Mouse (Mus musculus) layer of hippocampus, adult 18-20 months (tissue): ENCODE measurements around the gene Vmac. TPM values are rescaled to one million over a fixed set of nuclear protein-coding genes. Genes with fewer than 3 reads are reported as not detected.
A peak's percentile ranks its signal among the peaks of the same experiment; 100 is the strongest.

Source experiments
- DNase-seq, 2 experiments: peaks; one replicate each; pipeline ENCODE4 v3.0.0; 2022; ENCODE audit warnings: low spot score in 2 of 2
- long read RNA-seq: library from polyadenylated mRNA; stranded (forward); transcript quantifications from one replicate; pipeline ENCODE4 v2.0.0, GENCODE M21; 2021
- total RNA-seq, 2 experiments: library from RNA; stranded (reverse); gene quantifications; 2 replicates each; pipeline ENCODE4 v1.2.3; 2021

The Vmac gene
- total RNA-seq = 10 to 100 TPM in 1 of 2 experiments, 1 to 10 TPM in 1; 9.6 to 10.2 TPM
- long read RNA-seq, transcript Vmac-202 (2 exons, 1,965 nt) = major isoform, 5 of 11 reads
- long read RNA-seq, partial matches to known transcripts = 0 of 11 reads
- long read RNA-seq, other reads (novel, unspliced or antisense) = 2 of 11 reads

DNA sequence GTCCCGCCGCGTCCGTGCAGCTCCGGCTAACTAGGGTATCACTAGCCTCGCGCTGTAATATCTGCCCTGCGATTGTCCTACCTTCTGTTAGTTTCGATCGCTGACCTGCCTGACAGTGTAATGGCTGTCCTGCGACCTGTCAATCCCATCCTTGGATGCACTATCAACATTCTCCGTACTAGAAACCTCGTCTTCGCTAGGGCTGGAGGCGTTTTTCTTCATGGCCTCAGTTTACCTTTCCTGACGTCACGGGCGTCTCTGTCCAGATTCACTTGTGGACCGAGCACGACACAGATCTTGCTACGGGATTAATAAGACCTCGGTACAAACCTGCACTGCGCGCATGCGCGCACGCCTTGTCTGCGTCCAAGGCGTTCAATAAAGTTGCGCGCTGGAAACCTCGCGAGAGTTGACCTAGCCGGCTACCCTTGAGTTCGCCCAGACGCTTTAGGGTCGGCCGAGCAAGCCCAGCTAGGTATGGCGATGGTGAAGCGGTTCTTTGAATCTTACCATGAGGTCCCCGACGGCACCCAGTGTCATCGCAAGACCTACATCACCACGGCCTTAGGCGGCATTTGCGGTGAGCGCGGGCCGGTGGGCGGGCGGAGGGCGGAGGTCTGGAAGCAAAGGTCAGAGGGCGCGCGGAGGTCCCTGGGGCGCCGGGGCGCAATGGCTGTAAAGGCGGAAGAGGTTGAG lies at the start of gene Vmac, which contains the start of gene Ndufa11:
TSS of gene Vmac (minus strand) at position 660 of the 696 bp plus-strand sequence.
TSS of gene Ndufa11 (plus strand) at position 405 of the 696 bp plus-strand sequence.
- peak; percentile 83 to 96 for DNase-seq

GRCm38 (mm10) chr17:56766631-56767405 lies 49.0 kb upstream of the Vmac start:
- no peak for DNase-seq

- DNase-seq = no peak
Measured at GRCm38 (mm10) chr17:56765431-56765830, 47.6 kb upstream of the Vmac start.

- peak; percentile 89 to 91 for DNase-seq
Measured at GRCm38 (mm10) chr17:56764474-56765354, 46.9 kb upstream of the Vmac start, which contains the start of gene Dus3l. Gene Dus3l (plus strand): TSS chr17:56764757.

GRCm38 (mm10) chr17:56763741-56764250 lies 46.0 kb upstream of the Vmac start:
- DNase-seq = no peak

DNA sequence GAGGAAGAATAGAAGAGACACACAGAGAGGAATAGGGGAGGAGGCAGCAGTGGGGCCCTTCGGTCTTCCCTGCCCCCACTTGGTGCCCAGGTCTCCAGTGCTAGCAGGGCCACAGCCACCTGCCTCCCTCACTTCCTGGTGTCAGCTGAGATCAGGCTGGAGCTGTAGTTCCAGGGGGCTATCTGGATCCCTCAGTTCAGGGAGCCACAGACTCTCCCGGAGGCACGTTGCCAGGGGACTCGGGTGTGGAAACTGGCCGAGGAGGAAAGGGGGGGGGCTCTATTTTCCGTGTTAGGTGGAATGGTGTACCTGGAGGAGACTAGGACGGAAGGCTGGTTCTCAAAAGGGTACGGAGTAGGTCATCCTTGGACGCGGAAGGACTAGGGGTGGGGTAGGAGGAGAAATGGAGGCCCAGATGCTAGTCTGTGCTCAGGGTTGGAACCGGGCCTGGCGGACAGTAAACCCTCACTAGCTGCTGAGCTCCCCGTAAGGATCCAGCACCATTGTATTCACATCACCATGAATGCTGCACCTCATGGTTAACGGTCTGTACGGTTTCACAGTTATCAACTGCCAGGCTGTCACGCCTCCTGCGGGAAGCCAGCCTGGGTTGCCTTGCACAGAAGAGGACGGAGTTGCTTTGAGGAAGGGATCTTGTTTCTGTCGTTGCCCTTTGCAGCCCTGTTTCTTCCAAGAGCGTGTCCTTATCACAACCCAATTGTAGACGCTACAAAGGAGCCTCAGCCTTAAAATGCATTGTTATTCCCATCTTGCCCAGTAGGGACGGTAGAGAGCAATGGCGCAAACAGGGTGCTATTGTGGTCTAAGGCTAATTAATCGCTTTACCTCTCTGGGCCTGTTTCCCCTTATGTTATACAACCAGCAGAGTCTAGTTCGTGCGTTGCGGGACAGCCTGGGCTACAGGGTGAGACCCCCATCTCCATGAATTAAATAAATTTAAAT lies 45.2 kb upstream of the Vmac start:
- peak in 1 of 2 experiments; percentile 77 for DNase-seq

DNA sequence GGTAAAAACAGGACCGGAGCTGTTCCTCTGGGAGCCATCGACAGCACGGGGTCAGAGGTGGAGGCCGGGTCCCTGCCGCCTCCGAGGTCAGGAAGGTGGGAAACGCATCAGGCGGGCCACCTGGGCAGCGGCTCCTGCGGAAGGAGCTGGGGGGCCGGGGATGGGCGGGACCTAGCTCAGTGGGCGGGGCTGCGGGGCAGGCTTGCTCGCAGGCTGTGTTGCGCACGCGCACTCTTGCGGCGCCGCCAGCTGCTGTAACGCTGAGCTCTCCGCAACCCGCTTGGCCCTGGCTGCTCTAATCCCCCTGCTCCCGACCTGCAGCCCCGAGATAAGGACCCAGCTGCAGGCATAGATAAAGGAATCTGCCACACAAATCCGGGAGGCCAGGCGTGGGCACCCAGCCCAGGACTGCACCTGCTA lies 44.2 kb upstream of the Vmac start:
- peak; percentile 79 to 88 for DNase-seq

DNA sequence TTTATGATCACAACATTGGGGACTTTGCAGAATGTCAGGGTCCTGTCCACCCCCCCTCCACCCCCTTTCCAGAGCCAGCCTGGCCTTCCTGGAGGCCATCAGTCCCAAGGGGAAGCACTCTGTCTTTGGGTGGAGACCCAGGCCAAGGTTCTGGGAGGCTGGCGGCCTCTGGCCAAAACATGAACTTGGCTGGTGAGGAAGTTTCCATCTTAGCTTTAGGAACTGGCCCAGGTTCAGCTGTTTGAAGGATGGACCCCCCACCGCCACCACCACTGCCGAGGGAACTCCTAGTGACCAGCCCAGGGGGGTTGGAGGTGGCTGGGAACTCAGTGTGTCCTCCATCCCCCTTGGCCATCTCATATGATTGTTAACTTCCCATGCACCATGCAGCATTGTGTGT lies 43.3 kb upstream of the Vmac start:
- no peak for DNase-seq

GRCm38 (mm10) chr17:56759261-56759660 lies 41.4 kb upstream of the Vmac start:
- DNase-seq = no peak

GRCm38 (mm10) chr17:56758132-56758531 lies 40.3 kb upstream of the Vmac start:
- DNase-seq = peak in 1 of 2 experiments; percentile 67

GRCm38 (mm10) chr17:56757416-56758123 lies 39.7 kb upstream of the Vmac start, which contains the start of gene Nrtn:
Gene Nrtn (minus strand): TSS chr17:56757530.
- peak in 1 of 2 experiments; percentile 61 for DNase-seq

GRCm38 (mm10) chr17:56756703-56757399 lies 39.0 kb upstream of the Vmac start:
- DNase-seq = no peak

GRCm38 (mm10) chr17:56754271-56755185 lies 36.7 kb upstream of the Vmac start:
- no peak for DNase-seq

DNA sequence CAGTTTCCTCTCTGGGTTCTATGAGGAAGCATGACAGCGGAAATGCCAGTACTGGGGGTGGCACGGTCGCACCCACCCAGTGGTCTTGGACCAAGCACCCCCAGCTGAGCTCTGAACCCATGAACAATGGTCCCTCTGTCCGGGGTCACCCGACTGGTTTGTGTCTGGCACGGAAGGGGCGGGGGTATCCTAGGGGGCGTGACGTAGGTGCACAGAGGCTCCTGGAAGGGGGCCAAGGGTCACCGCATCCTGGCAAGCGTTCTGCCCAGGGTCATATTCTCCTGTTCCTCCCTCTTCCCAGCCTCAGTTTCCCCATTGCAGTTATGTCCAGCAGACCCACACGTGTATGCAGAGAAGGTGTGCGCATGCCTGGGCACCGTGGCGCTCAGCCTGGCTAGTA lies 35.6 kb upstream of the Vmac start:
- no peak for DNase-seq

DNA sequence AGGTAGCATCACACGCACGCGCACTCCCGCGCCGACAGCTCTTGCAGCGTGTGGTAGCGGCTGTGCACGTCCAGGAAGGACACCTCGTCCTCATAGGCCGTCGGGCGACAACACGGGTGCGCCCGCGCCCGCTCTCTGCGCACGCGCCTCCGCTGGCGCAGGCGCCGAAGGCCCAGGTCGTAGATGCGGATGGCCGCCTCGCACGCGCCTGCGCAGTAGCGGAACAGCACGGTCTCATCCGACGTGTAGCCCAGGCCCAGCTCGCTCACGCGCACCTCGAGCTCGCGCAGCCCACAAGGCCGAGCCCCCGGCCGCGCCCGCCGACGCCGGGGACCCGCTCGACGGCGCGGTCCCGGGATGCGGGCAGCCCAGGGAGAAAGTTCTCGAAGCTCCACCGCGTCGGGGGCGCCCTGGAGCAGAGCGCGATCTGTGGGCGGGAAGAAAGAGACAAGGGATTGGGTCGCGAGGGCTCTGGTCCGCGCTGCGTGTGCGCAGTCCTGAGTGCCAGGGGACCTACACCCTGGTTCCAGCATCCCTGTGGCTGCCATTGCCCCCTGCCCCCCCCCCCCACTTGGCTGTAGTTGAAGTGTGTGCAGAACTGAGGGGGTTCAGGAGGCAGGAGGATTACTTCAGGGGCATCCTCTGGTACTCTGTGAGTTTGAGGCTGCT lies 33.7 kb upstream of the Vmac start:
- DNase-seq = no peak

GRCm38 (mm10) chr17:56744173-56744572 lies 26.4 kb upstream of the Vmac start:
- no peak for DNase-seq

DNA sequence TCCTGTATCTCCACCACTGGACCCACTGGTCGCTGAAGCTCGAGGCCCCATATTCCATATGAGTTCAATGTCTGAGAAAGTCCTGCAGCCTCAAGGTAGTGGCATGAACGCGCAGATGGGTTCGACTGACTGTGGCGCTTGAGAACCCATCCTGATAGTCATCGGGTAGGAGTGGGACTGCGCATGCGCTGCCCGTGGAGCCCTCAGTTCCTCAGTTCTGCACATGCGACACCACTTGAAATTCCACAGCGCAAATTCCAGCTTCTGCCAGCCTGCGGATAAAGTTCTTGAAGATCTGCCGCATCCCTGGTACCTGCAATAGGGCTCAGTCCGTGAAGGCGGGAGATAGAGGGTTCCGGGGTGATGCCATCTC lies 23.0 kb upstream of the Vmac start:
- no peak for DNase-seq
